Mouse (Mus musculus) v-Abl transformed pro-B cells (cell line): ENCODE results near the gene Acvrl1.

ENCODE experiments used
- in situ Hi-C, 2 experiments: fragments of 400-800 bp; cut with MboI; formaldehyde crosslinking; loops; one replicate each; pipeline ENCODE4 v1.15.1; 2025; ENCODE audit not compliant: unreplicated experiment in 2 of 2

Gene Acvrl1

DNA sequence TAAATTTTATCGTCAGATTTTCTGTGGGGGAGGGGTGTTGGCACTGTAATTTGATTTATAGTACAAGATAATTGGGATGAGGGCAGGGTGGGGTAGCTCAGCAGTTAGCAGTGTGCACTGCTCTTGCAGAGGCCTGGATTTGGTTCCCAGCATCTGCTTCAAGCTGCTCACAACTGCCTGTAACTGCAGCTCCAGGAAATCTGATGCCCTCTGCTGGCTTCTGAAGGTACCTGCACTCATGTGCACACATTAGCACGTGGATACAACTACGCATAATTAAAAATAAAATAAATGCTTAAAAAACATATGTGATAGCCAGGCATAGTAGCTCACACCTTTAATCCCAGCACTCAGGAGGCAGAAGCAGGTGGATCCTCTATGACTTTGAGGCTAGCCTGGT lies 57.2 kb downstream of the Acvrl1 start:
- in situ Hi-C loops, result no loop called here

DNA sequence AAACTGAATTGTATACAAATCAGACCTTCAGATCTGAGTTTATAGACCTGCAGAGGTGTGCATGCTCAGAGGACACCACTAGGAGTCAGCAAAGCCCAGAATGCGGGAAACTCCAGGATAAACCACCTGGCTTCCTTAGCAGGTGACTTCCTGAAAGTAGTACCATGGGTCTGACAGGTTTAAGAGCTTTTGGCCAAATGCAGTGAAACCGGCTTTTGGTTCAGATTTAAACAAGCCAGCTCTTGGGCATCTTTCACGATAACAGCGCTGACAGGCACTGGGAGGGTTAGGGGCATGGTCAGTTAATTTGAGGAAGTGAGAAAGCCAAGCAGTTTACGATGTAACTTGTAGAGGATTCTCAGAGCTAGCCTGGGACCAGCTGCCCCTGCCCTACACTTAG lies 59.6 kb downstream of the Acvrl1 start:
- in situ Hi-C loops, result no loop called here

DNA sequence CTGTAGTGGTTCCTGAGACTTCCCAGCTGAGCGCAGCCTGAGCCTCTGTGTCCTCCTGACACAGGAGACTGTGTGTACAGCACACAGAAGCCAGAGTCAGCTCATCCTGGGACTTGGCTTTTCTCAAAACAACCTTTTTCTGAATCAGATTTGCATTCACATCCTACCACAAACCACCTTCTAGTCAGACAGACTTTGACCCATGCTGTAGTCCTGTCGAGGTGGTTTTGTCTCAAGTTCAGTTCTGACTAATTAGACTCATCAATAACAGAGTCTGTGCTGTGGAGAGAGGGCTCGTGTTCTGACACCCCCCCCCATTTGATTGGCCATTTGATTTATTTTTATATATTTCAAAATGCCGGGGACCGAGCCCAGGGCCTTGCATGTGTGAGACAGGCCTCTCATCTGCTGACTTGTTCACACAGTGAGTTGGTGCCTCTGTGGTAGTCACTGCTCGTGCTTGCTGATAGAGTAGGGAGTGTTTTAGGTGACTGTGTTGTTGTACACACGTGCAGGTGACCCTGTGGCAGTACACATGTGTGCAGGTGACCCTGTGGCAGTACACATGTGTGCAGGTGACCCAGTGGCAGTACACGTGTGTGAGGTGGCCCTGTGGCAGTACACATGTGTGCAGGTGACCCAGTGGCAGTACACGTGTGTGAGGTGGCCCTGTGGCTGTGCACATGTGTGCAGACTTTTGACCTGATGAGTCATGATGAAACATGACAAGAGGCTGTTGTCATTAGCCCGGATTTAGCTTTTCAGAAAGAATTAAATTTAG lies 61.8 kb downstream of the Acvrl1 start:
- in situ Hi-C loops, result loop anchor here (5.0 to 10.0 kb wide), 2 partner anchors 43 to 45 kb away; no protein-coding TSS in a partner anchor

DNA sequence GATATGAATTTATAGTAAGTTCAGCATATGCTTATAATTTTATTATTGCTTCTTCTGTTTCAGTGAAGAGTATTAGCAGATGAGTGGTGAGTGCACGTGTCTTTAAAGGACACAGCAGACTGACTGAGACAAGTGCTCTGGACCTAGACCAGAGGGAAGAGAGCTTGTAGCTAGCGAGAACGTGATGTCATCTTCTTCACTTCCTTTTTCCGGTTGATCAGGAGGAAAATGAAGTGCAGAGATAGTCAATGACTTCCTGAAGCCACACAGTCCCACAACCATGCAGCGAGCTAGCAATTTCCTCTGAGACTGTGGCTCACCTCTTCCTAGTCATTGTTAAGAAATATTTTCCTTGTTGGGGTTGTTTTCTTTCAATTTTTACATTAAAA lies 62.4 kb downstream of the Acvrl1 start:
- in situ Hi-C loops, result loop anchor here (5.0 to 10.0 kb wide), 2 partner anchors 43 to 46 kb away; no protein-coding TSS in a partner anchor

DNA sequence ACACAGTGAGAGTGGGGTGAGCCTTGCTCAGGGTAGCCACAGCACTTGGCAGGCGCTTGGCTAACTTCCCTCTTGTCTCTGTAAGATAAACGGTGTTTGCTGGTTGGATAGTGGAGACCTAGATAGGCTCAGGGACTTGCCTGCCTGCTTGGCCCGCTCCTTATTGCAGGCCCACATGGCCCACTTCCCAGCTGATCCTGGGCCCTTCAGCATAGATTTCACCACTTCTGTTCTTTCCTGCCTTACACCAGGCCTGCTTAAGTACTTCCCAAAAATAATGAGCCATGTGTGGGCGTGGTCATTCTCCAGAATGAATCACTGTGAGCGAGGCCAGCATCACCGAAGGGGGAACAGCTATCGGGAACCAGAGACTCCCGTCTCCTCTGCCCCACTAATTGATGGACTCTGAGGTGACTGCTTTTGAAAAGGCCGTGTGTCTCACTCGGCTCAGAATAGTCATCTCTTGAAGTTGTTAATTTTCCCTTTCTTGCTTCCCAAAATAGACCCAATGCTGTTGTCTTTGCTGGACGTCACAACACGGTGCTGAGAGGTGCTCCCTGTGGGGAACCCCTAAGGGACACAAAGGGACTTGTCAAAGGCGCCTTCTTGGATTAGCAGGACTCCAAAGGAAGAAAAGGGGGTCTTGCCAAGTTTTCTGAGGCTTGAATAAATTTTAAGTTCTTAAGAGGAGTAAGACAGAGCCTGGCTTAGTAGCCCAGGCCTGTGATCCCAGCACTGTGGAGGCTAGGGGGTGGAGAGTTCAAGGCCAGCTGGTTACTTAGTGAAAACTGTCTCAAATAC lies 63.3 kb downstream of the Acvrl1 start:
- in situ Hi-C loops, result loop anchor here (5.0 to 10.0 kb wide), 2 partner anchors 44 to 47 kb away; no protein-coding TSS in a partner anchor

DNA sequence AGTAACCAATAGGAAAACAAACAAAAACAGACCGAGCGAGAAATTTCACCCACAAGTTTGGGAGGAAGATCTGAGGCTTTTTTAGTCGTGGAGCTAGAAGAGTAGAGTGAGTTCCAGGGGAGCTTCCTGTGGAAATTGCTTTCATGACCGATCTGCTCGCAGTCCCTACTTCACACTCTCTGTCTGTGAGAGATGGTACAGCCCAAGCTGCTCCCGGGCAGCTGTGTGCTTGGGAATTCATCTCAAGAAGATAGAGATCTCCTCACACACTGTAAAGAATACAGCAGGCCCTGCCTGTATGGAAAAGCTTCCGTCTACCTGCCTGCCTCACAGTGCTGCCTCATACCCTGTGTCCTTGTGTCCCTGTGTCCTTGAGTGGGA lies 63.9 kb downstream of the Acvrl1 start:
- in situ Hi-C loops, result loop anchor here (5.0 to 10.0 kb wide), 2 partner anchors 45 to 47 kb away; no protein-coding TSS in a partner anchor

DNA sequence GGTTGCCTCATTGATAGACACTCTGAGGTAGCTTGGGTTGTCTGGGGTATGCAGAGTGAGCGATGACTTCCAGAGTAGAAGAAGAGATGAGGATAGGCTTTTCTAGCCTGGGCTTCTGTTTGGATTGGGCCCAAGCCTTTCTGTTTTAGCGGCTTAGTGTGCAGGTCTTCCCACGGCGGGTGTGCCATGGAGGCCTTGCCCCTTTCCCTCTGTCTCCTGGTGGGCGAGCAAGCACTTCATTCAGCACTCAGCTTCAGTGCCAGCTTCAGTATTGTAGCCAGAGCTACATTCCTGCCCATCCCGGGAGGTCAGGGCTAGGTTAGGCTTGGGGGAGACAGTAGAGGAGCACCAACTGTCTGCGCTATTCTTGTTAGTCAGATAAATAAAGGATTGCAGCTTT lies 64.3 kb downstream of the Acvrl1 start:
- in situ Hi-C loops, result loop anchor here (5.0 to 10.0 kb wide), 2 partner anchors 45 to 48 kb away; no protein-coding TSS in a partner anchor

DNA sequence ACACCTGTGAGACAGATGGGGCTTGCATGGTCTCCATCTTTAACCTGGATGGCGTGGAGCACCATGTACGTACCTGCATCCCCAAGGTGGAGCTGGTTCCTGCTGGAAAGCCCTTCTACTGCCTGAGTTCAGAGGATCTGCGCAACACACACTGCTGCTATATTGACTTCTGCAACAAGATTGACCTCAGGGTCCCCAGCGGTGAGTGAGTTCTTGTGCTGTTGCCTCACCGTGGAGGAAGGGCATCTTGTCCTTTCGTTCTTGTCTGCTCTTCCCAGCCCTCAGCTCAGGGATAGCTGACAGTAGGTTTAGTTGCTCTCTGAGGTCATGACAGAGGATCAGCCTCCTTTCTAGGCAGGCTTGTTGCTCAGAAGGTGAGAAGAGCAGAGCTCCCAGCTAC lies 65.6 kb downstream of the Acvrl1 start:
- in situ Hi-C loops, result loop anchor here (5.0 to 10.0 kb wide), 2 partner anchors 47 to 49 kb away; no protein-coding TSS in a partner anchor
